Mouse (Mus musculus): ENCODE data around the gene Stn1.
"Not testable (repeated sequence)": the region's sequence is repeated elsewhere in the genome, so short reads cannot be mapped to it uniquely, and the experiment has no call there.

The Stn1 gene

GRCm38 (mm10) chr19:47537300-47537792 is at the start of gene Stn1:
Gene Stn1, minus strand, starts transcription at chr19:47537507.
- DNase-seq (ENCODE audit: low spot score) = no peak

- DNase-seq (ENCODE audit: low spot score) = no peak
These were observed 49.7 kb upstream of the Stn1 start for GRCm38 (mm10) chr19:47587009-47587408.

- no peak for DNase-seq (ENCODE audit: low spot score)
These were observed 48.5 kb upstream of the Stn1 start for GRCm38 (mm10) chr19:47585772-47586171.

GRCm38 (mm10) chr19:47579788-47580631 is 42.7 kb upstream of the Stn1 start:
- no peak for DNase-seq (ENCODE audit: low spot score)

- peak; percentile 38 for DNase-seq (ENCODE audit: low spot score)
These were observed 42.0 kb upstream of the Stn1 start, which contains the start of gene Slk for GRCm38 (mm10) chr19:47579225-47579787. Gene Slk, plus strand, starts transcription at chr19:47579678.

GRCm38 (mm10) chr19:47578581-47579224 is 41.4 kb upstream of the Stn1 start:
- DNase-seq (ENCODE audit: low spot score) = no peak

- no peak for DNase-seq (ENCODE audit: low spot score)
These were observed 36.4 kb upstream of the Stn1 start for GRCm38 (mm10) chr19:47573718-47574117.

- not testable (repeated sequence) for DNase-seq (ENCODE audit: low spot score)
These were observed 34.7 kb upstream of the Stn1 start for GRCm38 (mm10) chr19:47571981-47572380.

GRCm38 (mm10) chr19:47570042-47570441 is 32.7 kb upstream of the Stn1 start:
- no peak for DNase-seq (ENCODE audit: low spot score)

- DNase-seq (ENCODE audit: low spot score) = no peak
These were observed 28.7 kb upstream of the Stn1 start for GRCm38 (mm10) chr19:47565994-47566393.

GRCm38 (mm10) chr19:47565031-47565654 is 27.8 kb upstream of the Stn1 start:
- no peak for DNase-seq (ENCODE audit: low spot score)

GRCm38 (mm10) chr19:47563715-47564114 is 26.4 kb upstream of the Stn1 start:
- DNase-seq (ENCODE audit: low spot score) = no peak

GRCm38 (mm10) chr19:47561996-47562441 is 24.7 kb upstream of the Stn1 start:
- DNase-seq (ENCODE audit: low spot score) = no peak

- no peak for DNase-seq (ENCODE audit: low spot score)
These were observed 23.3 kb upstream of the Stn1 start for GRCm38 (mm10) chr19:47560544-47561161.

- no peak for DNase-seq (ENCODE audit: low spot score)
These were observed 22.6 kb upstream of the Stn1 start for GRCm38 (mm10) chr19:47559751-47560512.

GRCm38 (mm10) chr19:47559145-47559544 is 21.8 kb upstream of the Stn1 start:
- no peak for DNase-seq (ENCODE audit: low spot score)

GRCm38 (mm10) chr19:47549584-47549983 is 12.3 kb upstream of the Stn1 start:
- no peak for DNase-seq (ENCODE audit: low spot score)

- DNase-seq (ENCODE audit: low spot score) = no peak
These were observed 11.9 kb upstream of the Stn1 start for GRCm38 (mm10) chr19:47549174-47549573.

GRCm38 (mm10) chr19:47548432-47549076 is 11.2 kb upstream of the Stn1 start:
- no peak for DNase-seq (ENCODE audit: low spot score)

- DNase-seq (ENCODE audit: low spot score) = no peak
These were observed 8.2 kb upstream of the Stn1 start for GRCm38 (mm10) chr19:47545528-47545927.

- DNase-seq (ENCODE audit: low spot score) = no peak
These were observed 7.7 kb upstream of the Stn1 start for GRCm38 (mm10) chr19:47545055-47545454.

Measured in urinary bladder, postnatal 10 days (tissue).